Mouse (Mus musculus) heart, postnatal 14 days (tissue): ENCODE data around the gene Fhl5. TPM values are rescaled to one million over a fixed set of nuclear protein-coding genes. Genes with fewer than 3 reads are reported as not detected.

Experiments
- total RNA-seq, 2 experiments: library from RNA; stranded (reverse); gene quantifications; 2 replicates each; pipeline ENCODE4 v1.2.3; 2021

The Fhl5 gene
- total RNA-seq, 2 experiments from 2014 or later = 0.39 to 1.0 TPM

Other genes starting within 250 kb of the Fhl5 start
- gene Ufl1, start 38.9 kb upstream of the Fhl5 start, total RNA-seq = 10 to 100 TPM; 27.7 to 30.2 TPM